Mouse (Mus musculus) c-Kit-negative CD71-positive TER-119-positive erythroid progenitor cells, embryonic 14.5 days (primary cell): ENCODE measurements around the gene Rpl22l1.
"Not testable (repeated sequence)": the region's sequence is repeated elsewhere in the genome, so short reads cannot be mapped to it uniquely, and the experiment has no call there.

Source experiments
- DNase-seq: peaks from one replicate; pipeline ENCODE4 v3.0.0-alpha.2; 2013; ENCODE audit warnings: low read depth, low spot score

Gene Rpl22l1

GRCm38 (mm10) chr3:28805301-28806097, at the start of gene Rpl22l1:
TSS of gene Rpl22l1 (plus strand) at chr3:28805436.
- DNase-seq = peak; percentile 97

- DNase-seq = no peak
Measured at GRCm38 (mm10) chr3:28755477-28755876, 49.8 kb upstream of the Rpl22l1 start.

- no peak for DNase-seq
Measured at GRCm38 (mm10) chr3:28761225-28761789, 43.9 kb upstream of the Rpl22l1 start.

- no peak for DNase-seq
Measured at GRCm38 (mm10) chr3:28766935-28767334, 38.3 kb upstream of the Rpl22l1 start.

- no peak for DNase-seq
Measured at GRCm38 (mm10) chr3:28768222-28768621, 37.0 kb upstream of the Rpl22l1 start.

GRCm38 (mm10) chr3:28772919-28773318, 32.3 kb upstream of the Rpl22l1 start:
- DNase-seq = not testable (repeated sequence)

GRCm38 (mm10) chr3:28775361-28775760, 29.9 kb upstream of the Rpl22l1 start:
- peak; percentile 57 for DNase-seq

- peak; percentile 73 for DNase-seq
Measured at GRCm38 (mm10) chr3:28775958-28776357, 29.3 kb upstream of the Rpl22l1 start.

- DNase-seq = no peak
Measured at GRCm38 (mm10) chr3:28776491-28776890, 28.7 kb upstream of the Rpl22l1 start.

- DNase-seq = no peak
Measured at GRCm38 (mm10) chr3:28780511-28780910, 24.7 kb upstream of the Rpl22l1 start.

- DNase-seq = peak; percentile 90
Measured at GRCm38 (mm10) chr3:28780994-28781393, 24.2 kb upstream of the Rpl22l1 start, which contains the start of gene Eif5a2. TSS of gene Eif5a2 (plus strand) at chr3:28781276.

GRCm38 (mm10) chr3:28781422-28781821, 23.8 kb upstream of the Rpl22l1 start:
- DNase-seq = no peak

- no peak for DNase-seq
Measured at GRCm38 (mm10) chr3:28781848-28782247, 23.4 kb upstream of the Rpl22l1 start.

GRCm38 (mm10) chr3:28784176-28784575, 21.1 kb upstream of the Rpl22l1 start:
- DNase-seq = no peak

- DNase-seq = no peak
Measured at GRCm38 (mm10) chr3:28794835-28795234, 10.4 kb upstream of the Rpl22l1 start.

GRCm38 (mm10) chr3:28808039-28808643, 2.9 kb downstream of the Rpl22l1 start:
- no peak for DNase-seq

GRCm38 (mm10) chr3:28811441-28811840, 6.2 kb downstream of the Rpl22l1 start:
- DNase-seq = no peak

- DNase-seq = peak; percentile 51
Measured at GRCm38 (mm10) chr3:28814361-28814760, 9.1 kb downstream of the Rpl22l1 start.

- no peak for DNase-seq
Measured at GRCm38 (mm10) chr3:28816010-28816540, 10.8 kb downstream of the Rpl22l1 start.

GRCm38 (mm10) chr3:28826272-28826671, 21.0 kb downstream of the Rpl22l1 start:
- no peak for DNase-seq

- no peak for DNase-seq
Measured at GRCm38 (mm10) chr3:28827605-28828004, 22.4 kb downstream of the Rpl22l1 start.

- no peak for DNase-seq
Measured at GRCm38 (mm10) chr3:28829454-28829853, 24.2 kb downstream of the Rpl22l1 start.
